Mouse (Mus musculus) adrenal gland (tissue): ENCODE results near the gene Mturn.

Source experiments
- intact Hi-C: fragments of 180-260 bp; cut with DNase I; formaldehyde crosslinking; loops from one replicate; pipeline ENCODE4 v1.15.1; 2025

Gene Mturn

GRCm38 (mm10) chr6:54726309-54726708 lies 44.9 kb downstream of the Mturn start:
- intact Hi-C loops = no loop called here

GRCm38 (mm10) chr6:54726796-54727195 lies 45.4 kb downstream of the Mturn start:
- intact Hi-C loops = no loop called here

DNA sequence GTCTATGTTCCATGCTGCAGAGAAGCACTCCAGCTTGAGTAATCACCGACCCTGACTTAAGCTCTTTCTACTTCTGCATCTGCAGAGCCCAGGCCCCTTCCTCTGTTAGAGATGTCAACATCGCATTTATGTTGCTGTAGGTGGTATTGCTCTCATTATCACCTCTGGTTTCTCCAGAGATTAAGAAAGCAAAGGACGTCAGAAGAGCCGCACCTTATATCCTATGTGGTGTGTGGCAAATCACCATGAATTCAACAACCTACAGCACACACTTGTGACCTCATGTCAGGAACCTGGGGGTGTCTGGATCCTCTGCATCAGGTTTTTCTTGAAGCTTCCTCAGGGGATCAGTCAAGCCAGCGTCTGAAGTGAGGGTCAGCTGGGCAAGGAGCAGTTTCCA lies 46.0 kb downstream of the Mturn start:
- intact Hi-C loops = no loop called here

DNA sequence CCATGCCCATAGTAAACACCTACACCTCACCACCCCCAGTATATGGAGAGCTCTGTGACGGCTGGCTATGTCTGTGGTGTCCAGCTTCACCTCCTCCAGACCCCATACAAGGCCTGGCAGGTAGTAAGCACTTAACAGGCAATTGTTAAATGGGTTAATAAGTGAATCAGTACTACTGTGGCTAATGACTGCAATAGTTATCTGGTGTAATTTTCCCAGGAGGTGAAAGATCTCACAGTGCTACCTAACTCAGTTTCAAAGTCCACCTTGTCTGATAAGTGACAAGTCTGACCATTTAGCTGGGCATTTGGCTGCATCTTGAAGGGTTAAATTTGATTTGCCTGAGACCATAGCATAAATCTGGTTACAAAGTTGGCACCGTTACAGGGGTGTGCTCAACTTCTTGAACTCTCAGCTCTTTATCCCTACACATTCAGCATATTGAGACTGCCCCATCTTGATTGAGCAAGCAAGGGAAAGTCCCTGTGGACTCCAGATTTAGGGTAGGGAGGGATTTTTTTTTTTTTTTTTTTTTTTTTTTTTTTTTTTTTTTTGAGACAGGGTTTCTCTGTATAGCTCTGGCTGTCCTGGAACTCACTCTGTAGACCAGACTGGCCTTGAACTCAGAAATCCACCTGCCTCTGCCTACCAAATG lies 48.2 kb downstream of the Mturn start:
- intact Hi-C loops = no loop called here

DNA sequence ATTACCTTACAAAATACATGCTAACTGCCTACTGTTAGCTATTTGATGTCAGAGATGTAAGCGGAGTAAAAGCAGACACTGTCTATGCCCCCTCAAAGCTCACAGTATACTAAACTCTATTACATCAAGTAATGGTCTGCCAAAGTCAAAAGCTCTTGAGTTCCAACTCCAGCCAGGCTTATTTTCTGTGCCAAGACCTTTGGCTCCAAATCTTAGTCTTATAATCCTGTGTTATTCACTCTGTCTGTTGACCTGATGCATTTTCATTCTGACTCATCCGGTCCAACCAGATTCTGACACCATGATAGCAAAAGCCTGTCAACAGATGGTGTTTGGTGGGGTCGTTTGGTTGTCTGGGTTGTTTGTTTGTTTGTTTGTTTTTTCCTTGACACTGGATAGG lies 50.3 kb downstream of the Mturn start:
- intact Hi-C loops = no loop called here

GRCm38 (mm10) chr6:54732721-54733120 lies 51.3 kb downstream of the Mturn start:
- intact Hi-C loops = no loop called here

DNA sequence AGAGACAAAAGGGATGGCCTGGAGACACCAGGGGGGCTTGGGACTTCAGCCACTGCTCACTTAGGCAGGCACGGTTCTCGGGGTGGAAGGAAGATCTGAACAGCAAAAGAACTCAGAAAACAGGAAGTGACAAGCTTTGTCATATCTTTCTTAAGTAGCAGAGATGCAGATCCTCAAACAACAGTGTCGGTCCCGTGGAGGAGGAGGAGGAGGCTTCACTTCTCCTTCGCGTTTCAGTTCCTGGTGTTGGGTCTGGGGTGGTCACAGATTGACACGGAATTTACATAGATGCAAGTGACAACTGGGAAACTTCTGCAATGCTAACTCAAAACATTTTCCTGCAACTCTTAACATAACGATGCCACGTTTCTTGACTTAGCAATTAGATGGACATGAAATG lies 54.7 kb downstream of the Mturn start:
- intact Hi-C loops = no loop called here

- intact Hi-C loops = no loop called here
Measured at GRCm38 (mm10) chr6:54737255-54737654, 55.8 kb downstream of the Mturn start.

DNA sequence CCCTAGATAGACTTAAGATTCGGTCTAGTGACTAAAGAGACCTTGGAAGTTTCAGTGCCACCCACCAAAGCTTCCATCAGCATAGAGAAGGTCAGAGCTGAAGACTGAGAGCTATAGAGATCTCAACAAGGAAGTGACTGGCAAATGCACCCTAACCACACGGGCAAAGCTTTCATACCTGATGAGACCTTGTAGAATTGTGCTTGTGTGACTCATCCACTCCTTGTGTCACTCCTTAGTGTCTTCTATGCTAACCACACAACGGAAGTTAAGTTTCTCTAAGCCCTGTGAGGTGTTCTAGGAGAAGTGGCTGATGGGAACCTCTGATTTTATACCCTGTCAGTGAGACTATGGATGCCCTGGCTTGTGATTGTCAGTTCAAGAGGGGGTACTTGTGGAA lies 56.3 kb downstream of the Mturn start:
- intact Hi-C loops = no loop called here

- intact Hi-C loops = no loop called here
Measured at GRCm38 (mm10) chr6:54749056-54749455, 67.6 kb downstream of the Mturn start.

- intact Hi-C loops = no loop called here
Measured at GRCm38 (mm10) chr6:54751621-54752020, 70.2 kb downstream of the Mturn start.

DNA sequence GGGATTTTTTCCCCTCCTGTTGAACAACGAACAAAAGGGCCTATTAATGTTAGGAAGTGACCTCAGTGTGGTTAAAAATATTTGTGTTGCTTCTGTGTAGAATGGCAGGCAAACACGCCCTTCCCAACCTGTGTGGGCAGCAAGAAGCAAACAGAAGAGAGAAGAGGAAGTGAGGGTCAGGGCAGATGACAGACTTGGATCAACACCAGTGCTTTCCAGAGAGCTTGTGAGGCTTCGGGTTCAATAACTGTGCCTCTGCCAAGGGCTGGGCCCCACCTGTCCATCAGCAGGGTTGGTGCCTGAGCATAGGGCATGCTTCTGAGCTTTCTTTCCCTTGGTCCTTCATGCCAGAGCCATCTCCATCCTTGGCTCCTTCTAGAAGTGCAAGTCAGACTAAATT lies 70.7 kb downstream of the Mturn start:
- intact Hi-C loops = no loop called here
